8 mouse cellular contexts compared by ENCODE assay signal in the genomic region with DNA sequence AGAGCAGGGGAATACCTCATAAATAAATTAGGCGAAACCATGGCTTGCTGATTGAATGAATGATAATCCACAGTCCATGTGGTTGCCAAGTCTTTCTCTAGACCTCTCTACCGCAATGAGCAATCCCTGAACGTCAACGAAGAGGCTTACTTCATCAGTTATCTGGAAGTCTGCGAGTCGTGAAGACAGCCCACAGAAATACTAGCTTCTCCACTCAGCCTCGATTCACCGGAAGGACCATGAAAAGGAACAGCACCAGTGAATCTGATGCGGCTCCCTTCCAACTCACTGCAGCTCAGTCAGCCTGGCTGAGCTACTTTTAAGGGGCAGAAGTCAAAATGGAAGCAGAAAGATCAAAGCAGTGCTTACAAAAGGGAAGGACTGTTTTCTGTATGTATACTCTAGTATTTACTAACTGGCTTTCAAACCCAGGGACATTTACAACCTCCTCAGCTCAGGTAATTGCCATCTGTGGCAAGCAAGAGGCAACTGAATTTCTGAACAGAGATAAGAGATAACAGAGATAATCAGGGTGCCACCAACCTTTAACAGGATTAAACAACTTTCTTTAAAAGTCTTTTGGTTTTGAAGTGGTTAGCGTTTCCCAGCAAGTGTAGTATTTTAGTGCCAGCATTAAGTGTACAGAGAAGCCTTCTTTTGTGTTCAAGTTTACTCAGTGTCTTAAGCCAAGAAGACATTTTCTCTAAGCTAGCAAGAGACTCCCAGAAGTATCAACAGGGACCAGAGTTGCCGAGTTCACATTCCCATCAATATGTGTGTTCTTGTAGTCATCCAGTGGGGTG. TPM values are rescaled to one million over a fixed set of nuclear protein-coding genes. Genes with fewer than 3 reads are reported as not detected.
DNase-seq lines count a peak whose midpoint lies in the region; ATAC-seq and TF ChIP-seq lines count a peak whose summit lies in the region.

No protein-coding gene starts in this region.

- H3K27me3 ChIP-seq in heart, embryonic 13.5 days (replicated peaks), result no peaks in the 10 kb centered on the region
- no peaks in the 10 kb centered on the region for H3K27me3 ChIP-seq in limb, embryonic 14.5 days (ENCODE audit: control insufficient read depth, insufficient read depth, low read length)

- no peaks in the 10 kb centered on the region for H3K36me3 ChIP-seq in heart, embryonic 13.5 days
- H3K36me3 ChIP-seq in limb, embryonic 14.5 days (ENCODE audit: control insufficient read depth, insufficient read depth, low read length), result no peaks in the 10 kb centered on the region

- no peak for DNase-seq in heart, postnatal 4 days
- peak; percentile 18 for DNase-seq in thymus, postnatal 4 days
- DNase-seq in thymus, postnatal 10 days (ENCODE audit: low spot score in 2 of 2), result no peak
- no peak for DNase-seq in limb, embryonic 14.5 days (ENCODE audit: low spot score)
- no peak for DNase-seq in urinary bladder, postnatal 25 days (ENCODE audit: low spot score)
- no peak for DNase-seq in gastrocnemius, adult 18-20 months (ENCODE audit: low spot score)
- no peak for DNase-seq in testis, postnatal 10 days (ENCODE audit: low spot score)

- no peaks in the 10 kb centered on the region for H3K9me3 ChIP-seq in heart, embryonic 13.5 days
- no peaks in the 10 kb centered on the region for H3K9me3 ChIP-seq in limb, embryonic 14.5 days (ENCODE audit: control insufficient read depth, low read length)

- H3K4me2 ChIP-seq in heart, embryonic 13.5 days, result peak overlapping the region; percentile 82
- H3K4me2 ChIP-seq in limb, embryonic 14.5 days (replicated peaks; ENCODE audit: low read depth, low read length, severe bottlenecking), result peak overlapping the region; percentile 75

- H3K27ac ChIP-seq in heart, embryonic 13.5 days (replicated peaks), result peak overlapping the region; percentile 98
- H3K27ac ChIP-seq in limb, embryonic 14.5 days (replicated peaks; ENCODE audit: low read depth, low read length), result no peak overlapping the region

- H3K4me3 ChIP-seq in heart, embryonic 13.5 days, result peak overlapping the region; percentile 94
- H3K4me3 ChIP-seq in limb, embryonic 14.5 days (replicated peaks; ENCODE audit: low read length), result peak overlapping the region; percentile 83; the same call in 1 of the 2 replicates

- 21% methylated on average over 11 of the region's 11 CpGs for WGBS in heart, embryonic 13.5 days
- 38% methylated on average over 11 of the region's 11 CpGs for WGBS in limb, embryonic 14.5 days

- peaks cover 66% of the 10 kb centered on the region for H3K4me1 ChIP-seq in heart, embryonic 13.5 days
- H3K4me1 ChIP-seq in limb, embryonic 14.5 days (ENCODE audit: control insufficient read depth, insufficient read depth, low read length), result peaks cover 18% of the 10 kb centered on the region

- no peak for ATAC-seq in heart, embryonic 13.5 days (ENCODE audit: extremely low read depth, insufficient number of reproducible peaks, low FRiP score, low TSS enrichment)
- ATAC-seq in limb, embryonic 14.5 days (ENCODE audit: low FRiP score, low read depth), result no peak

- TF ChIP-seq POLR2A in limb, embryonic 14.5 days (IDR thresholded peaks at IDR 0.05; ENCODE audit: borderline replicate concordance, extremely low read depth, insufficient read depth, insufficient read length), result no peak

- peak overlapping the region; percentile 100 for H3K9ac ChIP-seq in heart, embryonic 13.5 days
- H3K9ac ChIP-seq in limb, embryonic 14.5 days (ENCODE audit: low read depth, low read length, severe bottlenecking), result no peak overlapping the region

RNA-seq across cellular contexts. Expression of a gene that starts 2.2 kb away (rescaled TPM):
- polyA plus RNA-seq in heart, embryonic 13.5 days (2015; fragmentation: Nextera tagmentation; extraction: Ambion mirVana), result 13.7 and 13.8 TPM in 2 replicates
- total RNA-seq in heart, postnatal 4 days (2021), result 10 to 100 TPM; 47.0 to 49.9 TPM
- 55.4 and 61.7 TPM in 2 replicates for polyA plus RNA-seq in limb, embryonic 14.5 days (2012; rRNA removed)
- 26.9 and 32.7 TPM in 2 replicates for polyA plus RNA-seq in limb, embryonic 14.5 days (2014; fragmentation: Nextera tagmentation; extraction: Ambion mirVana)
- total RNA-seq in gastrocnemius, adult 18-20 months (2021), result 10 to 100 TPM; 17.1 to 18.7 TPM
